Mouse (Mus musculus): ENCODE data around the gene Chka.

- TF ChIP-seq CTCF (IDR thresholded peaks at IDR 0.05) (no peak), POLR2A (IDR thresholded peaks at IDR 0.05; ENCODE audit: insufficient read depth, low read depth, low read length) (no peak), EP300 (IDR thresholded peaks at IDR 0.05; ENCODE audit: insufficient read depth, low read depth, low read length) (no peak)
Measured at GRCm38 (mm10) chr19:3928779-3929178, 77.2 kb downstream of the Chka start.
